Mouse (Mus musculus) heart, embryonic 11.5 days (tissue): Measurements from ENCODE around the gene Slc41a2. TPM values are rescaled to one million over a fixed set of nuclear protein-coding genes. Genes with fewer than 3 reads are reported as not detected.

Experiments used
- ATAC-seq: fragments of 200-750 bp; cut with Nextera tagmentation; replicated peaks from 2 replicates; pipeline ENCODE4 v1.8.0; 2017; ENCODE audit warnings: moderate library complexity; ENCODE audit not compliant: insufficient number of reproducible peaks, low FRiP score, low TSS enrichment
- H3K27ac ChIP-seq: fragments of 300-500 bp; sonication (generic); 2 replicates; pipeline ENCODE4 v1.5.1; 2014; ENCODE audit warnings: mild to moderate bottlenecking, low read depth, low read length
- H3K27me3 ChIP-seq: fragments of 300-500 bp; sonication (generic); 2 replicates; pipeline ENCODE4 v1.6.1; 2014; ENCODE audit warnings: mild to moderate bottlenecking, low read length, mixed read lengths; ENCODE audit not compliant: control insufficient read depth, insufficient read depth
- H3K36me3 ChIP-seq: fragments of 300-500 bp; sonication (generic); 2 replicates; pipeline ENCODE4 v1.6.1; 2014; ENCODE audit warnings: mild to moderate bottlenecking, low read length, moderate library complexity, mixed read lengths; ENCODE audit not compliant: control insufficient read depth, insufficient read depth
- H3K4me1 ChIP-seq: fragments of 300-500 bp; sonication (generic); 2 replicates; pipeline ENCODE4 v1.6.1; 2014; ENCODE audit warnings: low read length; ENCODE audit not compliant: control insufficient read depth, insufficient read depth
- H3K4me2 ChIP-seq: fragments of 300-500 bp; sonication (generic); 2 replicates; pipeline ENCODE4 v1.6.1; 2014; ENCODE audit warnings: mild to moderate bottlenecking, moderate library complexity
- H3K4me3 ChIP-seq: fragments of 300-500 bp; sonication (generic); 2 replicates; pipeline ENCODE4 v1.5.1; 2014; ENCODE audit warnings: low read depth, low read length
- H3K9ac ChIP-seq: fragments of 300-500 bp; sonication (generic); 2 replicates; pipeline ENCODE4 v1.6.1; 2014; ENCODE audit warnings: mild to moderate bottlenecking, low read depth, low read length, moderate library complexity
- H3K9me3 ChIP-seq: fragments of 300-500 bp; sonication (generic); replicated peaks from 2 replicates; pipeline ENCODE4 v1.6.1; 2016; ENCODE audit warnings: low read length; ENCODE audit not compliant: control insufficient read depth
- WGBS: fragments of 180-500 bp; shearing (Covaris S2); extraction: QIAGEN DNeasy Blood & Tissue Kit; methylation state at CpG from one replicate; pipeline ENCODE4 v1.1.7; 2014; ENCODE audit not compliant: insufficient replicate concordance; 5-methylcytosine and 5-hydroxymethylcytosine counted together
- polyA plus RNA-seq: library from polyadenylated mRNA; unstranded; fragments of >200 nt; fragmentation: Nextera tagmentation; extraction: Ambion mirVana; gene quantifications from 2 replicates; pipeline ENCODE4 v1.2.1, GENCODE M21; 2014

The Slc41a2 gene
- polyA plus RNA-seq, 1 experiment from 2014 or later: 0.33 TPM

DNA sequence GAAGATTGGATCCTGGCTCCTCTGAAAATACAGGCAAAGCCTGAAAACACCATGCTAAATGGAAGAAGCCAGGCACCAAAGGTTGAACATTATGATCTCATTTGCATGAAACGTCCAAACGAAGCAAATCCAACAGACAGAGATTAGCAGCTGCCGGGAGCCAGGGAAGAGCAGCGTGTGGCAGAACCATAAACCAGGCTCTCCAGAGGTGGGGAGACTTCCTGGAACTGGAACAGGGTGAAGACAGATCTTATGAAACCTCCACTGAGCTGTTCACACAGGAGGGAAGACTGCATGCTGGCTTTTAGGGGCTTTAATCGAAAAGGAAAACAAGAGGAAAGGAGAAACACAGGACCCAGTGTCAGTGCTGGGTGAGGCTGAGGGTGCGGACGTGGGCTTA lies 51.3 kb downstream of the Slc41a2 start:
- H3K36me3 ChIP-seq: no peaks in the 10 kb centered on the region
- H3K4me1 ChIP-seq: no peaks in the 10 kb centered on the region
- no peak for ATAC-seq
- no peak overlapping the region for H3K9ac ChIP-seq
- H3K27me3 ChIP-seq: no peaks in the 10 kb centered on the region
- H3K4me2 ChIP-seq: no peak overlapping the region
- 51% methylated on average over 7 of the region's 7 CpGs for WGBS
- H3K27ac ChIP-seq: no peak overlapping the region
- H3K4me3 ChIP-seq: no peak overlapping the region
- H3K9me3 ChIP-seq: no peaks in the 10 kb centered on the region

DNA sequence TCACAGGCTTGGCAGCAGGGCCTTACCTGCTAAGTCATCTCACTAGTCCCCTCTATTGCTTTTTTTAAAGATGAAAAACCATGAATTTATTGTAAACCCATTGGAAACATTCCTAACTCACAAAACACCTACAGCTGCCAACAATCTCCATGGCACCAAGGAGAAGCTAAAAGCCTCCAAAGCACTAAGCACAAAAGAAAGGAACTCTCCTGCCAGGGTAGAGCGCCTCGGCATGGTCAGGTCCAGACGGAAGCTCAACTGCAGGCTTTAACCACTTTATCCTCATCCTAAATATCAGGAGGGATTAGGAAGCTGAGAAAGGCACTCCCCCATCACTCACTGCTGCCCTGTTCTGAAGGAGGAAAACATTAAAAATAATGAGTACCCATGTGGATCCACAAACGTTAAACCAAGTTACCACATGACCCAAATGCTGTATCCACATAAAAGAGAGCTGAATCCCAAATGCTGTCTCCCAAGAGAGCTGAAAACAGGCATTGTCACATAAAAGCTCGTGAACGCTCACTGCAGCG lies 51.9 kb downstream of the Slc41a2 start:
- Histone ChIP-seq H3K9me3 (no peaks in the 10 kb centered on the region), H3K4me2 (no peak overlapping the region), H3K36me3 (no peaks in the 10 kb centered on the region), H3K27me3 (no peaks in the 10 kb centered on the region), H3K27ac (no peak overlapping the region), H3K9ac (no peak overlapping the region), H3K4me3 (no peak overlapping the region), H3K4me1 (no peaks in the 10 kb centered on the region)
- no peak for ATAC-seq
- 75% methylated on average over 7 of the region's 7 CpGs for WGBS

DNA sequence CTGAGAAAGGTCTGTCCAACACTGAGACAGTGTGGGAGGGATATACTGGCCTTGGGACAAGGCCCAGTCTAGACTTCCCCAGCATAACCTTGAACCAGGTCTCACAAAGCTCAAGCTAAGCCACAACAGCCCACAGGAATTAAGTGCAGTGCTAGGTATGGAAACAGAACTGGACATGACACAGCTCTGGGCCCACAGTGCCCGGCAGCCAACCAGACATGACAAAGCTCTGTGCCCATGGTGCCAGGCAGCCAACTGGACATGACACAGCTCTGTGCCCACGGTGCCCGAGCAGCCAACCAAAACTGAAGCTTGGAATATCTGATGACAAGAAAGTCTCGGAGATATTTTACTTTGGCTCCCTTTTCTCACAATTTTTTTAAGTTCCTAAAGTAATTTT lies 52.8 kb downstream of the Slc41a2 start:
- ATAC-seq: no peak
- 85% methylated on average over 4 of the region's 4 CpGs for WGBS
- no peak overlapping the region for H3K27ac ChIP-seq

GRCm38 (mm10) chr10:83266731-83267130 lies 71.0 kb downstream of the Slc41a2 start:
- Histone ChIP-seq H3K4me2 (no peak overlapping the region), H3K27me3 (no peaks in the 10 kb centered on the region), H3K9ac (no peak overlapping the region), H3K36me3 (no peaks in the 10 kb centered on the region), H3K27ac (no peak overlapping the region), H3K9me3 (no peaks in the 10 kb centered on the region), H3K4me3 (no peak overlapping the region), H3K4me1 (no peaks in the 10 kb centered on the region)
- ATAC-seq: no peak
- 54% methylated on average over 13 of the region's 13 CpGs for WGBS

More for the DNA sequence above, 52.8 kb downstream of the Slc41a2 start:
- H3K9me3 ChIP-seq: no peaks in the 10 kb centered on the region
- H3K9ac ChIP-seq: no peak overlapping the region
- H3K4me2 ChIP-seq: no peak overlapping the region
- H3K27me3 ChIP-seq: no peaks in the 10 kb centered on the region
- no peak overlapping the region for H3K4me3 ChIP-seq
- no peaks in the 10 kb centered on the region for H3K36me3 ChIP-seq
- no peaks in the 10 kb centered on the region for H3K4me1 ChIP-seq

GRCm38 (mm10) chr10:83266241-83266640 lies 71.4 kb downstream of the Slc41a2 start:
- no peaks in the 10 kb centered on the region for H3K4me1 ChIP-seq
- H3K4me2 ChIP-seq: no peak overlapping the region
- ATAC-seq: no peak
- H3K4me3 ChIP-seq: no peak overlapping the region
- H3K27ac ChIP-seq: no peak overlapping the region
- H3K9ac ChIP-seq: no peak overlapping the region
- no peaks in the 10 kb centered on the region for H3K36me3 ChIP-seq
- 81% methylated on average over 5 of the region's 5 CpGs for WGBS
- H3K27me3 ChIP-seq: no peaks in the 10 kb centered on the region
- no peaks in the 10 kb centered on the region for H3K9me3 ChIP-seq

GRCm38 (mm10) chr10:83264680-83265079 lies 73.0 kb downstream of the Slc41a2 start:
- no peak overlapping the region for H3K9ac ChIP-seq
- no peaks in the 10 kb centered on the region for H3K4me1 ChIP-seq
- H3K36me3 ChIP-seq: no peaks in the 10 kb centered on the region
- H3K4me3 ChIP-seq: no peak overlapping the region
- H3K27ac ChIP-seq: no peak overlapping the region
- no peaks in the 10 kb centered on the region for H3K27me3 ChIP-seq
- no peak for ATAC-seq
- whole genome bisulfite sequencing: 60% methylated on average over 8 of the region's 8 CpGs
- no peaks in the 10 kb centered on the region for H3K9me3 ChIP-seq
- H3K4me2 ChIP-seq: no peak overlapping the region

GRCm38 (mm10) chr10:83264056-83264455 lies 73.6 kb downstream of the Slc41a2 start:
- Histone ChIP-seq H3K27me3 (no peaks in the 10 kb centered on the region), H3K4me3 (no peak overlapping the region), H3K9me3 (no peaks in the 10 kb centered on the region), H3K9ac (no peak overlapping the region), H3K4me2 (no peak overlapping the region), H3K36me3 (no peaks in the 10 kb centered on the region), H3K4me1 (no peaks in the 10 kb centered on the region), H3K27ac (no peak overlapping the region)
- no peak for ATAC-seq
- 62% methylated on average over 2 of the region's 2 CpGs for WGBS

- Histone ChIP-seq H3K36me3 (no peaks in the 10 kb centered on the region), H3K4me3 (no peak overlapping the region), H3K27me3 (0 out of 2 replicates have a peak, but pooled peaks cover 3% of the 10 kb centered on the region), H3K9ac (no peak overlapping the region), H3K27ac (no peak overlapping the region), H3K4me1 (no peaks in the 10 kb centered on the region), H3K4me2 (no peak overlapping the region), H3K9me3 (no peaks in the 10 kb centered on the region)
- WGBS: 56% methylated on average over 4 of the region's 4 CpGs
- ATAC-seq: no peak
Observed at GRCm38 (mm10) chr10:83261264-83261663, 76.4 kb downstream of the Slc41a2 start.

DNA sequence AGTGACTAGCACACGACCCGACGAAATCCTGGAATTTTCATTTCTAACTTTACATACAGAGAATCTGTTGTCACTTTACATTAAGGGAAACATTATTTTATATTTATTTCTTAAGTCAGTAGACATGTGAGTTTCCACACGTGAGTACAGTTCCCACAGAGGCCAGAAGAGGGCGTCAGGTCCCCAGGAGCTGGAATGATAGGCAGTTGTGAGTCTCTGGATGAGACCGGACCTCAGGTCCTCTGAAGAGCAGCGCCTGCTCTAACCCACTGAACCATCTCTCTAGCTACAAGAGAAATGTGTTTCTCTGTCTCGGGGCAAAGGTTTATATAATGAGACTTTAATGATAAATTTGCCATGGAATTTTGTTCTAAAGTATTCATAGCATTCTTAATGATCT lies 86.3 kb downstream of the Slc41a2 start:
- Histone ChIP-seq H3K4me3 (no peak overlapping the region), H3K36me3 (no peaks in the 10 kb centered on the region), H3K9me3 (no peaks in the 10 kb centered on the region), H3K27me3 (no peaks in the 10 kb centered on the region), H3K9ac (no peak overlapping the region), H3K4me1 (no peaks in the 10 kb centered on the region), H3K27ac (no peak overlapping the region), H3K4me2 (no peak overlapping the region)
- ATAC-seq: no peak
- 63% methylated on average over 8 of the region's 8 CpGs for WGBS
